Mouse (Mus musculus) limb, embryonic 12.5 days (tissue): ENCODE results near the gene Tmod2. TPM values are rescaled to one million over a fixed set of nuclear protein-coding genes. Genes with fewer than 3 reads are reported as not detected.

ENCODE experiments used
- ATAC-seq: fragments of 200-750 bp; cut with Nextera tagmentation; 2 replicates; pipeline ENCODE4 v1.8.0; 2017; ENCODE audit warnings: low read depth, moderate TSS enrichment; ENCODE audit not compliant: insufficient number of reproducible peaks, insufficient read depth, low FRiP score, low TSS enrichment
- H3K27ac ChIP-seq: fragments of 300-500 bp; sonication (generic); 2 replicates; pipeline ENCODE4 v1.5.1; 2016; ENCODE audit warnings: mild to moderate bottlenecking, moderate library complexity
- H3K27me3 ChIP-seq: fragments of 300-500 bp; sonication (generic); 2 replicates; pipeline ENCODE4 v1.6.1; 2016; ENCODE audit warnings: mild to moderate bottlenecking, moderate library complexity
- H3K36me3 ChIP-seq: fragments of 300-500 bp; sonication (generic); 2 replicates; pipeline ENCODE4 v1.6.1; 2016; ENCODE audit warnings: mild to moderate bottlenecking, moderate library complexity
- H3K4me1 ChIP-seq: fragments of 300-500 bp; sonication (generic); replicated peaks from 2 replicates; pipeline ENCODE4 v1.6.1; 2016
- H3K4me2 ChIP-seq: fragments of 300-500 bp; sonication (generic); 2 replicates; pipeline ENCODE4 v1.6.1; 2016; ENCODE audit warnings: mild to moderate bottlenecking, moderate library complexity
- H3K4me3 ChIP-seq: fragments of 300-500 bp; sonication (generic); replicated peaks from 2 replicates; pipeline ENCODE4 v1.5.1; 2016; ENCODE audit warnings: mild to moderate bottlenecking
- H3K9ac ChIP-seq: fragments of 300-500 bp; sonication (generic); replicated peaks from 2 replicates; pipeline ENCODE4 v1.6.1; 2016; ENCODE audit warnings: mild to moderate bottlenecking, moderate library complexity
- H3K9me3 ChIP-seq: fragments of 300-500 bp; sonication (generic); 2 replicates; pipeline ENCODE4 v1.6.1; 2016; ENCODE audit warnings: mild to moderate bottlenecking, moderate library complexity
- WGBS: fragments of 180-500 bp; shearing (Covaris S2); methylation state at CpG from one replicate; pipeline ENCODE4 v1.1.7; 2016; 5-methylcytosine and 5-hydroxymethylcytosine counted together
- polyA plus RNA-seq: library from polyadenylated mRNA; unstranded; fragments of >200 nt; fragmentation: Nextera tagmentation; extraction: Ambion mirVana; gene quantifications from 2 replicates; pipeline ENCODE4 v1.2.1, GENCODE M21; 2016

Tmod2 gene
- polyA plus RNA-seq, 1 experiment from 2014 or later, result 26.7 TPM

DNA sequence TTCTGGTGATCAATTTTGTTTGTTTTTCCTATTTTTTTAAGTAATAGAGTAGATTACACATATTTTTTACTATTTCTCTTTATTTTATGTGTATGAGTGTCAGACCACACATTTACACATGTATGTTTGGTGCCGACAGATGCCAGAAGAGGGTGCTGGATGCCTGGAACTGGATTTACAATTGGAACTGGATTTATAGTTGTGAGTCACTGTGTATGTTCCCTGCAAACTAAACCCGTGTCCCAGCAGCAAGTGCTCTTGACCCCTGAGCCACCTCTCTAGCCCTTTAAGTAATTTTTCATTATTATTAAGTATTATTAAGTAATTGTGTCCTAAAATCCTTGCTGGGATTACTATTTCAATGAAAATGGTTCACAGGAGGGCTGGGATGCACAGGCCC is 88.9 kb downstream of the Tmod2 start:
- WGBS, result 74% methylated on average over 2 of the region's 2 CpGs

DNA sequence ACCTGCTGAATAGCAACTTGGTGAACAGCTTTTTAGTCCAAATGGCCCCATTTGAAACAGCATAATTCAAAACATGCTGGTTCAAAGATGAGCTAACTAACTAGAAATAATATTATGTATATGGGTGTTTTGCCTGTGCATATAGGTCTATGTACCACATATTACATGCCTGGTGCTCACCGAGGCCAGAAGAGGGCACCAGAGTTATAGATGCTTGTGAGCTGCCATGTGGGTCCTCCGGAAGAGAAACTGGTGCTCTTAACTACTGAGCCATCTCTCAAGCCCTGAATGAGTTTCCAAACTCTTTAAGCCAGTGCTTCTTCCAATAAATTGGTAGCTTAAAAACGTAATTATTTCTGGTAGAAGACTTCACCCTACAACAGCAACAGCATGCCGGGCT is 89.3 kb downstream of the Tmod2 start:
- H3K4me1 ChIP-seq, result no peaks in the 10 kb centered on the region
- H3K27me3 ChIP-seq, result no peaks in the 10 kb centered on the region
- WGBS, result 56% methylated on average over 4 of the region's 4 CpGs
- no peak overlapping the region for H3K9ac ChIP-seq
- H3K9me3 ChIP-seq, result no peaks in the 10 kb centered on the region
- no peak overlapping the region for H3K4me3 ChIP-seq
- no peak overlapping the region for H3K4me2 ChIP-seq
- H3K36me3 ChIP-seq, result peaks cover 6% of the 10 kb centered on the region
- ATAC-seq, result no peak
- H3K27ac ChIP-seq, result no peak overlapping the region

More for the DNA sequence above, 88.9 kb downstream of the Tmod2 start:
- H3K27ac ChIP-seq, result no peak overlapping the region
- peaks cover 6% of the 10 kb centered on the region for H3K36me3 ChIP-seq
- no peak for ATAC-seq
- no peaks in the 10 kb centered on the region for H3K9me3 ChIP-seq
- H3K4me3 ChIP-seq, result no peak overlapping the region
- H3K4me1 ChIP-seq, result no peaks in the 10 kb centered on the region
- no peak overlapping the region for H3K9ac ChIP-seq
- no peaks in the 10 kb centered on the region for H3K27me3 ChIP-seq
- H3K4me2 ChIP-seq, result no peak overlapping the region

- Histone ChIP-seq H3K4me1 (no peaks in the 10 kb centered on the region), H3K27me3 (no peaks in the 10 kb centered on the region), H3K27ac (no peak overlapping the region), H3K36me3 (peaks cover 6% of the 10 kb centered on the region), H3K9me3 (no peaks in the 10 kb centered on the region), H3K9ac (no peak overlapping the region), H3K4me2 (no peak overlapping the region), H3K4me3 (no peak overlapping the region)
- ATAC-seq, result no peak
- 94% methylated on average over 8 of the region's 8 CpGs for WGBS
These were observed 90.2 kb downstream of the Tmod2 start for GRCm38 (mm10) chr9:75520940-75521339.

GRCm38 (mm10) chr9:75517751-75518150 is 93.4 kb downstream of the Tmod2 start:
- H3K36me3 ChIP-seq, result peaks cover 28% of the 10 kb centered on the region
- ATAC-seq, result no peak

More at GRCm38 (mm10) chr9:75517751-75518150, 93.4 kb downstream of the Tmod2 start:
- H3K4me2 ChIP-seq, result no peak overlapping the region
- H3K4me1 ChIP-seq, result no peaks in the 10 kb centered on the region
- H3K27ac ChIP-seq, result no peak overlapping the region
- H3K4me3 ChIP-seq, result no peak overlapping the region
- no peak overlapping the region for H3K9ac ChIP-seq
- no peaks in the 10 kb centered on the region for H3K27me3 ChIP-seq
- 58% methylated on average over 3 of the region's 3 CpGs for WGBS
- H3K9me3 ChIP-seq, result no peaks in the 10 kb centered on the region

Other genes with a start within 250 kb of the Tmod2 start
- 114 TPM in 2 replicates for gene Mapk6, start 201.3 kb downstream of the Tmod2 start, polyA plus RNA-seq
- gene Leo1, start 169.8 kb downstream of the Tmod2 start, polyA plus RNA-seq, result 51.6 and 54.9 TPM in 2 replicates
- 90.8 and 95.9 TPM in 2 replicates for gene Tmod3, start 51.7 kb downstream of the Tmod2 start, polyA plus RNA-seq
- gene Lysmd2, start 14.4 kb upstream of the Tmod2 start, polyA plus RNA-seq, result 22.0 and 25.8 TPM in 2 replicates
- gene Scg3, start 72.7 kb upstream of the Tmod2 start, polyA plus RNA-seq, result 0.13 and 0.78 TPM in 2 replicates
- 8.4 and 9.9 TPM in 2 replicates for gene Bmp5, start 164.0 kb upstream of the Tmod2 start, polyA plus RNA-seq